Mouse (Mus musculus) ES-E14 (cell line): ENCODE results near the gene Tlcd2. TPM values are rescaled to one million over a fixed set of nuclear protein-coding genes. Genes with fewer than 3 reads are reported as not detected.

ENCODE experiments used
- DNase-seq: peaks from one replicate; pipeline ENCODE4 v3.0.0-alpha.2; 2013; ENCODE audit warnings: low read depth, low spot score
- H3K27ac ChIP-seq: 2 replicates; pipeline ENCODE4 v1.5.1; 2012; ENCODE audit warnings: low read depth, mild to moderate bottlenecking, low read length, moderate library complexity, mixed read lengths; ENCODE audit not compliant: poor library complexity, insufficient read depth, severe bottlenecking
- H3K36me3 ChIP-seq: 2 replicates; pipeline ENCODE4 v1.6.1; 2012; ENCODE audit warnings: mild to moderate bottlenecking, low read length, moderate library complexity, mixed read lengths; ENCODE audit not compliant: control insufficient read depth, poor library complexity, insufficient read depth, severe bottlenecking
- H3K4me1 ChIP-seq, 2 experiments: fragments of 150-350 bp in 1 of 2; sonication (generic) in 1 of 2; 2 replicates each; pipeline ENCODE4 v1.6.1; 2012; ENCODE audit warnings: low read length in 2 of 2, mild to moderate bottlenecking in 1 of 2, mixed read lengths in 1 of 2; ENCODE audit not compliant: control insufficient read depth in 2 of 2, insufficient read depth in 2 of 2, poor library complexity in 1 of 2
- H3K4me3 ChIP-seq, 2 experiments: fragments of 150-350 bp in 1 of 2; sonication (generic) in 1 of 2; 2 replicates each; pipeline ENCODE4 v1.5.1; 2012; ENCODE audit warnings: low read length in 2 of 2, low read depth in 1 of 2, mild to moderate bottlenecking in 1 of 2, mixed read lengths in 1 of 2; ENCODE audit not compliant: insufficient read depth in 1 of 2, poor library complexity in 1 of 2, severe bottlenecking in 1 of 2
- H3K9ac ChIP-seq: 2 replicates; pipeline ENCODE4 v1.6.1; 2012; ENCODE audit warnings: low read depth, mild to moderate bottlenecking, low read length, mixed read lengths; ENCODE audit not compliant: poor library complexity, insufficient read depth, severe bottlenecking
- H3K9me3 ChIP-seq: fragments of 150-350 bp; sonication (generic); 2 replicates; pipeline ENCODE4 v1.6.1; 2012; ENCODE audit warnings: low read depth, mild to moderate bottlenecking, low read length; ENCODE audit not compliant: control insufficient read depth, insufficient read depth
- CHD2 ChIP-seq: IDR thresholded peaks from 2 replicates; pipeline ENCODE4 v1.6.1; 2014; ENCODE audit warnings: mild to moderate bottlenecking, low read depth, low read length, inconsistent platforms
- HCFC1 ChIP-seq: IDR thresholded peaks from 2 replicates; pipeline ENCODE4 v1.6.1; 2012; ENCODE audit warnings: low read length, inconsistent platforms, borderline replicate concordance; ENCODE audit not compliant: insufficient read depth
- MAFK ChIP-seq: IDR thresholded peaks from 2 replicates; pipeline ENCODE4 v1.6.1; 2014; ENCODE audit warnings: mild to moderate bottlenecking, low read depth, low read length, inconsistent platforms; ENCODE audit not compliant: insufficient read depth
- ZC3H11A ChIP-seq: IDR thresholded peaks from 2 replicates; pipeline ENCODE4 v1.6.1; 2012; ENCODE audit warnings: low read depth, mild to moderate bottlenecking, inconsistent platforms, low read length, borderline replicate concordance
- ZNF384 ChIP-seq: IDR thresholded peaks from 2 replicates; pipeline ENCODE4 v1.6.1; 2012; ENCODE audit warnings: low read depth, low read length, inconsistent platforms
- in situ Hi-C, 2 experiments: fragments of 600-800 bp; cut with MboI; formaldehyde crosslinking; loops; one replicate each; pipeline ENCODE4 v1.15.1; 2025; ENCODE audit warnings: low sequenced_read_pairs in 2 of 2, inconsistent platforms in 1 of 2; ENCODE audit not compliant: unreplicated experiment in 2 of 2
- total RNA-seq: library from RNA; depleted of rRNA; stranded (reverse); fragments of 300-350 nt; gene quantifications from 2 replicates; pipeline ENCODE4 v1.2.3, GENCODE M21; 2012

The Tlcd2 gene
- total RNA-seq, 1 experiment, result 5.9 TPM

DNA sequence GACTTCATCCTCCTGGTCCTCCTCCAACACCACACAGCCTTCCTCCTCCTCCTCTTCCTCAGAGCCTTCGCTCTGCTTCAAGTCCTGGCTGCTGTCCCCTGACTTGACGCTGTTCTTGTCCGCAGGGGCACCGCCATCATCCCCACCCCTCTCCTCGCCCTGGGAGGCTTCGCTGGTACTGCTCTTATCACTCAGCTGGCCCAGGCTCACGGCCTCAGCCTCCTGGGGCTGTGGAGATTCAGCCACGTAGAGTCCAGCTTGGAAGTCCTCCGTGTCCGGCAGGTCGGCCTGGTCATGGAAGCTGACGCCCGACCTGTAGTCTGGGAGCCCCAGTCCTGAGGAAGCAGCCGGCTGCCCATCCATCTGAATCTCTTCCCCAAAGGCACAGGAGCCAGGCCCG is 10.6 kb upstream of the Tlcd2 start:
- Histone ChIP-seq H3K36me3 (peaks cover 9% of the 10 kb centered on the region; the same call in 1 of the 2 replicates), H3K4me1 (peaks cover 0 to 5% of the 10 kb centered on the region in 2 experiments; a peak in 2 of 4 replicates), H3K4me3 (no peak overlapping the region), H3K9ac (no peak overlapping the region), H3K27ac (no peak overlapping the region), H3K9me3 (no peaks in the 10 kb centered on the region)
- no peak for DNase-seq
- TF ChIP-seq ZC3H11A (no peak), CHD2 (no peak), MAFK (no peak), HCFC1 (no peak), ZNF384 (no peak)
- in situ Hi-C loops, result no loop called here

DNA sequence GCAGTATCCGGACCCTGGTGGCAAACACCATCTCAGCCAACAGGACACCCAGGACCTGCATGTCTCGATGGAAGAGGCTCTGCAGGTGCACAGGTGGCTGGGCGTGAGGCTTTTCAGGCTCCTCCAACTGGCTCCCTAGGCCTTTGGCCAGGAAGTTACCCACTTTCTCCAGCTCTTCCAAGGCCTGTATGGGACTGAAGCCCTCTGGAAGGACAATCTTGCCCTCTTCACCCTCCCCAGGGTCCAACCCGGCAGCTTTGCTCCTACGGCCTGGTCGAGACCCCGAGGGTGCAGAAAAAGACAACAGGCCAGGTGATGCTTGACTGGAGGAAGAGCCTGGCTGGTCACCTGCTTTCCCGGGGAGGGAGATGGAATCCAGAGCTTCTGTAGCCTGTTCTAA is 9.4 kb upstream of the Tlcd2 start:
- TF ChIP-seq ZC3H11A (no peak), CHD2 (no peak), MAFK (no peak), ZNF384 (no peak), HCFC1 (no peak)
- no peaks in the 10 kb centered on the region for H3K9me3 ChIP-seq
- no peak overlapping the region for H3K9ac ChIP-seq
- H3K4me1 ChIP-seq, result peaks cover 0 to 5% of the 10 kb centered on the region in 2 experiments; a peak in 2 of 4 replicates
- H3K36me3 ChIP-seq, result peaks cover 9% of the 10 kb centered on the region; the same call in 1 of the 2 replicates
- in situ Hi-C loops, result no loop called here
- no peak for DNase-seq
- no peak overlapping the region for H3K27ac ChIP-seq
- no peak overlapping the region for H3K4me3 ChIP-seq

GRCm38 (mm10) chr11:75452812-75453557 is 8.5 kb upstream of the Tlcd2 start:
- no peak overlapping the region for H3K4me3 ChIP-seq
- TF ChIP-seq ZC3H11A (no peak), CHD2 (no peak), HCFC1 (no peak), MAFK (no peak), ZNF384 (no peak)
- in situ Hi-C loops, result no loop called here
- H3K9ac ChIP-seq, result no peak overlapping the region
- peaks cover 5% of the 10 kb centered on the region; the same call in 1 of the 2 replicates for H3K36me3 ChIP-seq
- no peak overlapping the region for H3K27ac ChIP-seq
- H3K4me1 ChIP-seq, result peaks cover 0 to 5% of the 10 kb centered on the region in 2 experiments; a peak in 2 of 4 replicates
- DNase-seq, result no peak
- no peaks in the 10 kb centered on the region for H3K9me3 ChIP-seq

- H3K27ac ChIP-seq, result no peak within 1 kb of the TSS
- peak within 1 kb of the TSS; percentile 57 to 69 for H3K4me3 ChIP-seq
- TF ChIP-seq ZC3H11A (no peak), HCFC1 (peak; percentile 39; the same call in 1 of the 2 replicates)
- H3K9ac ChIP-seq, result peak within 1 kb of the TSS; percentile 50
- peaks cover 4% of the 10 kb centered on the region; the same call in 1 of the 2 replicates for H3K36me3 ChIP-seq
- H3K4me1 ChIP-seq, result peaks cover 0 to 5% of the 10 kb centered on the region in 2 experiments; a peak in 2 of 4 replicates
- no peaks in the 10 kb centered on the region for H3K9me3 ChIP-seq
- in situ Hi-C loops, result no loop called here
- DNase-seq, result peak; percentile 77
Measured at GRCm38 (mm10) chr11:75453991-75454930, 7.3 kb upstream of the Tlcd2 start, which contains the start of gene Wdr81. Gene Wdr81 (minus strand): TSS chr11:75454717.
